Mouse (Mus musculus): ENCODE results near the gene Ank2. TPM values are rescaled to one million over a fixed set of nuclear protein-coding genes. Genes with fewer than 3 reads are reported as not detected.
A peak's percentile ranks its signal among the peaks of the same experiment; 100 is the strongest.

The Ank2 gene
- polyA plus RNA-seq, 1 experiment from 2014 or later, result 47.1 TPM

DNA sequence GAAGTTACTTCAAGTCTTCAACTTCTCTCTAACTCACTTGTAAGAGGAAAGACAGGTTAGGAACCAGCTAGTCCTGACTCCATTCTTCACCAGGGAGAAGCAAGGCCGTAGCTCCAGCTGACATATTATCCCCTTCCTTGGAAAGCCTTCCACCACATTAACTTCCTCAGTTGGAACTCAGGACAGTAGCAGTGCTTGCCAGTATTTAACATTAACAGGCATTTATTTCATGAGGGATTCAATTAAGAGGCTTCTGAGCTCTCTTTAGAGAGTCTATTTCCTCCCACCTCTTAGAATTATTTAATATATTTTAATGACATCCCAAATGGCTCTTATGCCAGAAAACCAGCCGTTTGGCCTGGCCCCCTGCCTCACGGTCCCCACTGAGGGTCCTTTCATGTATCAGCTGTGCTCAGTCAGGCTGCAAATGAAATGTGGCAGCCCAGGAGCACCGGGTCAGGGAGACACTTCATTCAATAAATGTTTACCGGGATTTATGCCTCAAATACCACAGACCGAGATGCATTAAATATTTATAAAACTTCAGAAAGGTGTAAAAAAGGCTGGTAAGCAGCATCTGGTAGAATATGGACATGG, 195.1 kb downstream of the Ank2 start:
- Histone ChIP-seq H3K36me3 (no peaks in the 10 kb centered on the region), H3K9me3 (no peaks in the 10 kb centered on the region), H3K27ac (no peak overlapping the region), H3K4me2 (replicated peaks) (no peak overlapping the region), H3K27me3 (no peaks in the 10 kb centered on the region), H3K4me1 (no peaks in the 10 kb centered on the region), H3K4me3 (no peak overlapping the region), H3K9ac (no peak overlapping the region)
- 59% methylated on average over 6 of the region's 6 CpGs for WGBS
- no peak for ATAC-seq (ENCODE audit: insufficient number of reproducible peaks, insufficient read depth, low FRiP score, low TSS enrichment)

- no peak for ATAC-seq (ENCODE audit: insufficient number of reproducible peaks, insufficient read depth, low FRiP score, low TSS enrichment)
- H3K4me1 ChIP-seq, result no peaks in the 10 kb centered on the region
- no peaks in the 10 kb centered on the region for H3K36me3 ChIP-seq
- no peak overlapping the region for H3K4me2 ChIP-seq (replicated peaks)
- H3K9me3 ChIP-seq, result no peaks in the 10 kb centered on the region
- no peaks in the 10 kb centered on the region for H3K27me3 ChIP-seq
- no peak overlapping the region for H3K27ac ChIP-seq
- H3K9ac ChIP-seq, result no peak overlapping the region
- H3K4me3 ChIP-seq, result no peak overlapping the region
- 75% methylated on average over 4 of the region's 4 CpGs for WGBS
Observed at GRCm38 (mm10) chr3:127303041-127303440, 196.1 kb downstream of the Ank2 start.

- Histone ChIP-seq H3K27ac (no peak overlapping the region), H3K4me3 (no peak overlapping the region), H3K36me3 (no peaks in the 10 kb centered on the region), H3K9ac (no peak overlapping the region), H3K4me1 (peaks cover 2% of the 10 kb centered on the region; the same call in 1 of the 2 replicates), H3K4me2 (replicated peaks) (no peak overlapping the region), H3K9me3 (no peaks in the 10 kb centered on the region), H3K27me3 (no peaks in the 10 kb centered on the region)
- no peak for ATAC-seq (ENCODE audit: insufficient number of reproducible peaks, insufficient read depth, low FRiP score, low TSS enrichment)
Observed at GRCm38 (mm10) chr3:127300790-127301189, 198.4 kb downstream of the Ank2 start.

DNA sequence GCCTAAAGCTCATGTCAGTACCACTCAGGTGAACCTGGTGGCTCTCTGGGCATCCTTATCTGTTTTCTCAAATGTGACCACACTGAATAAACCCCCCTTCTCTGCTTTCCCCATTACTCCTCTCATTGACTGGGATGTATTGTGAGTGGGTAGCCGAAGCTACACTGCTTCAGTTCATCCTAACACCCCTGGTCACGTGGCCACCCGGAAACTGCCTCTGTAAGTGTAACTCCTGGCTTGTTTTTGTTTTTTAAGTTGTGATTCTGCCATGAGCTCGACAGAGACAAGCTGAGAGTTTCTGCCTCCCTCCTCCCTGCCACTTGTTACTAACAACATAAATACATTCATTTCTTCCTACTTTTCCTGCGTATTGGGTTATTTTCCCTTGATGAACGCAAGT, 203.2 kb downstream of the Ank2 start:
- Histone ChIP-seq H3K9ac (no peak overlapping the region), H3K4me1 (peaks cover 2% of the 10 kb centered on the region; the same call in 1 of the 2 replicates), H3K36me3 (no peaks in the 10 kb centered on the region), H3K27ac (no peak overlapping the region), H3K4me3 (no peak overlapping the region), H3K27me3 (no peaks in the 10 kb centered on the region), H3K4me2 (replicated peaks) (no peak overlapping the region), H3K9me3 (no peaks in the 10 kb centered on the region)
- WGBS, result 66% methylated on average over 6 of the region's 6 CpGs
- no peak for ATAC-seq (ENCODE audit: insufficient number of reproducible peaks, insufficient read depth, low FRiP score, low TSS enrichment)

GRCm38 (mm10) chr3:127294610-127295349, 204.4 kb downstream of the Ank2 start:
- Histone ChIP-seq H3K27ac (no peak overlapping the region), H3K9me3 (no peaks in the 10 kb centered on the region), H3K9ac (no peak overlapping the region), H3K36me3 (no peaks in the 10 kb centered on the region), H3K4me1 (peaks cover 2% of the 10 kb centered on the region; the same call in 1 of the 2 replicates), H3K4me3 (no peak overlapping the region), H3K27me3 (no peaks in the 10 kb centered on the region), H3K4me2 (replicated peaks) (no peak overlapping the region)
- WGBS, result 84% methylated on average over 9 of the region's 9 CpGs
- no peak for ATAC-seq (ENCODE audit: insufficient number of reproducible peaks, insufficient read depth, low FRiP score, low TSS enrichment)

- Histone ChIP-seq H3K9me3 (no peaks in the 10 kb centered on the region), H3K27me3 (no peaks in the 10 kb centered on the region), H3K9ac (no peak overlapping the region), H3K36me3 (no peaks in the 10 kb centered on the region), H3K4me3 (no peak overlapping the region), H3K4me2 (replicated peaks) (no peak overlapping the region), H3K4me1 (peaks cover 2% of the 10 kb centered on the region; the same call in 1 of the 2 replicates), H3K27ac (no peak overlapping the region)
- 72% methylated on average over 14 of the region's 14 CpGs for WGBS
- ATAC-seq (ENCODE audit: insufficient number of reproducible peaks, insufficient read depth, low FRiP score, low TSS enrichment), result peak; percentile 84
Observed at GRCm38 (mm10) chr3:127294079-127294478, 205.1 kb downstream of the Ank2 start.

DNA sequence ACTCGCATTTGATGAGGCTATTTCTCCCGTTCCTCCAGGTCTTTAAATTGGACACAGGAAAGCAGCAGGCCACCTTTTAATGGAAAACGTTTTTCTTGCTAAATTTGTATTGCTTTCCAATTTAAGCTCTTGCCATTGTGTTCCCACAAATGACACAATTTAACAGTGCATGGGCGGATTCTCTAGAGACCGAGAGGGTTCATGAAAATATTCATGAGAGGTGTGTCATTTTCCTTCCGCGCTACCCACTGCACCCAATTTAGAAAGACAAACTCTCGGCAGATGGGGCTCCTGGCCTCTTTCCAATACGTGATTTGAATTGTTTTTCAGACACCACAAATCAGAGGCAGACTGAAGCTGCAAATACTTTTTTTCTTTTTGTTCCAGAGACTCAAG, 205.7 kb downstream of the Ank2 start:
- no peak for ATAC-seq (ENCODE audit: insufficient number of reproducible peaks, insufficient read depth, low FRiP score, low TSS enrichment)
- Histone ChIP-seq H3K9me3 (no peaks in the 10 kb centered on the region), H3K27me3 (no peaks in the 10 kb centered on the region), H3K4me3 (no peak overlapping the region), H3K4me1 (peaks cover 2% of the 10 kb centered on the region; the same call in 1 of the 2 replicates), H3K36me3 (no peaks in the 10 kb centered on the region), H3K27ac (no peak overlapping the region), H3K9ac (no peak overlapping the region), H3K4me2 (replicated peaks) (no peak overlapping the region)
- WGBS, result 75% methylated on average over 9 of the region's 9 CpGs

DNA sequence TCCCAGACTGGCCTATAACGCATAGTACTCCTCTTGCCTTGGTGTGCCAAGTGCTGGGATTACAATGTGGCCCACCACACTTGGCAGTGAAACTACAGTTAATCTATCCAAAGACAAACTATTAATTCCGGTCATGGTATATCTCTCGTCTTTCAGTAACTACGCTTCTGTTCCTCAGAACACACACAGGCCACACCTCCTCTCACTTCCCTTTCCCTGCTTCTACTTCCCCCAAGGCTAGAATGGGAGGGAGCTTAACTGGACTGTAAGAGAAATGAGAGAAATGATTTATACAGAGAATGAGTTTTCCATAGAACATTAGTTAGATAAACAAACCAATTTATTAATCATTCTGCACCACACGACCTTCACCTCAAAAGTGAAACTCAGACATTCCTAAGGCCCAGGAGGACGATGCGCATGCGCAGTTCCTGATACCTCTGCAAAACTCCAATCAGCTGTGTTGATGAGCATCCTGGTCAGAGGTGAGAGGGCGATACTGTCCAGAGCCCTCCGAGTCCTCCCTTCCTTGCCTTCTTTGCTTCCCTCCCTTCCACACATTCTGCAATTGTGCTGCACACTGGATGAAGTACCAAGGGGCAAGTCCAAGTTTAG, 206.2 kb downstream of the Ank2 start:
- ATAC-seq (ENCODE audit: insufficient number of reproducible peaks, insufficient read depth, low FRiP score, low TSS enrichment), result no peak
- Histone ChIP-seq H3K4me2 (replicated peaks) (no peak overlapping the region), H3K9ac (no peak overlapping the region), H3K9me3 (no peaks in the 10 kb centered on the region), H3K4me3 (no peak overlapping the region), H3K4me1 (peaks cover 2% of the 10 kb centered on the region; the same call in 1 of the 2 replicates), H3K36me3 (no peaks in the 10 kb centered on the region), H3K27me3 (no peaks in the 10 kb centered on the region), H3K27ac (no peak overlapping the region)
- 89% methylated on average over 10 of the region's 10 CpGs for WGBS

DNA sequence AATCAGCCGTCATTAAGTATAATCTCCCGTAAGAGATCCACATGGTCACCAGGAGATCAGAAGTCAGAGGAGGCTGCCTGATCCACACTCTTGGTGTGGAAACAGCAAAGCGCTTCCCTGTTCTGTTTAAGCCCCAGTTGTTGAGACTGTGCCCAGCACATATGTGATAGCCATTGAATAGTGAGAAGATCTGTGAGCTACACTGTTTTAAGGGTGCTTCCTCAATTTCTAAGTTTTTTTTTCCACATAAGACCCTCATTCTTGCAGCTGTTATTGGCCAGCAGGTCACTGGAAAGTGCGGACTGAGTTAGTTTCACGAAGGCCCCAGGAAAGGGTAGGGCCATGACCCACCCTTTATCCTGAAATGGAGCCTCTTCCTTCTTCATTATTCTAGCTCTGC, 216.9 kb downstream of the Ank2 start:
- Histone ChIP-seq H3K36me3 (no peaks in the 10 kb centered on the region), H3K9ac (no peak overlapping the region), H3K27me3 (no peaks in the 10 kb centered on the region), H3K27ac (no peak overlapping the region), H3K9me3 (no peaks in the 10 kb centered on the region), H3K4me3 (no peak overlapping the region), H3K4me1 (no peaks in the 10 kb centered on the region), H3K4me2 (replicated peaks) (no peak overlapping the region)
- no peak for ATAC-seq (ENCODE audit: insufficient number of reproducible peaks, insufficient read depth, low FRiP score, low TSS enrichment)
- 90% methylated on average over 5 of the region's 5 CpGs for WGBS

- Histone ChIP-seq H3K36me3 (no peaks in the 10 kb centered on the region), H3K4me1 (no peaks in the 10 kb centered on the region), H3K4me2 (replicated peaks) (no peak overlapping the region), H3K27me3 (no peaks in the 10 kb centered on the region), H3K4me3 (no peak overlapping the region), H3K9ac (no peak overlapping the region), H3K9me3 (no peaks in the 10 kb centered on the region), H3K27ac (no peak overlapping the region)
- no peak for ATAC-seq (ENCODE audit: insufficient number of reproducible peaks, insufficient read depth, low FRiP score, low TSS enrichment)
- 92% methylated on average over 3 of the region's 3 CpGs for WGBS
Observed at GRCm38 (mm10) chr3:127281390-127281789, 217.8 kb downstream of the Ank2 start.

DNA sequence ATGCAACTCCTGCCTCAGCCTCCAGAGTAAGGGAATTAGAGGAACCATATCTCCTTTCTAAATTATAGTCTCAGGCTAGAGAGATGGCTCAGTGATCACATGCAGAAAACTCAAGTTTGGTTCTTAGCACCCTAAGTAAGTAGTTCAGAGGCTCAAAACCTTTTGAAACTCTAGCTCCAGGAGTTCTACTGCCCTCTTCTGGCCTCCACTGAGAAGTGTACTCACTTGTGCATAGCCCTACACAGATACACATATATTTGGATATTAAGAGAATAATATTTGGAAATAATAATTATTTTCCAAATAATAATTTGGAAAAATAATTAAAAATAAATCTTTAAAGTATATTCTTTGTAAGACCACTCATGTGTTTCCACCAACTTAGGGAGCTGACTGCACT, 218.8 kb downstream of the Ank2 start:
- H3K4me3 ChIP-seq, result no peak overlapping the region
- no peak overlapping the region for H3K9ac ChIP-seq
- no peak for ATAC-seq (ENCODE audit: insufficient number of reproducible peaks, insufficient read depth, low FRiP score, low TSS enrichment)
- H3K4me2 ChIP-seq (replicated peaks), result no peak overlapping the region
- no peaks in the 10 kb centered on the region for H3K36me3 ChIP-seq
- H3K27me3 ChIP-seq, result no peaks in the 10 kb centered on the region
- no peaks in the 10 kb centered on the region for H3K9me3 ChIP-seq
- no peaks in the 10 kb centered on the region for H3K4me1 ChIP-seq
- H3K27ac ChIP-seq, result no peak overlapping the region

DNA sequence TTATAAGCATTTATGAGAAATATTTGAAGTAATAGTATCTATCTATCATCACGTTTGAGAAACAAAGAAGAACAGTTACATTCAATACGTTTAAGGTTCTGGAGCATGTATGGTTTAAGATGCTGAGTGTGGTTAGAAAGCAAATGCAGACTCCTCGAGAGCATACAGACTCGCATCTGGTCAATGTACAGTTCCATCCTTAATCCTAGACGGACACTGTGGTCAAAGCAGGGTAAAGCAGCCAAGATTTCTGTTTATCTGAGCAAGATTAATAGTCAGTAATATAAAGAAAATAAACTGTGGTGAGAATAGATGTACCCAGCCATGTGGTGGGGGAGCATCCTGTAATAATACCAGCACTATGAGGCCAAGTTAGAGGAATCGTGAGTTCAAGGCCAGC, 223.2 kb downstream of the Ank2 start:
- no peak overlapping the region for H3K4me2 ChIP-seq (replicated peaks)
- no peaks in the 10 kb centered on the region for H3K9me3 ChIP-seq
- H3K4me3 ChIP-seq, result no peak overlapping the region
- ATAC-seq (ENCODE audit: insufficient number of reproducible peaks, insufficient read depth, low FRiP score, low TSS enrichment), result no peak
- H3K4me1 ChIP-seq, result no peaks in the 10 kb centered on the region
- H3K27ac ChIP-seq, result no peak overlapping the region
- H3K27me3 ChIP-seq, result no peaks in the 10 kb centered on the region
- H3K9ac ChIP-seq, result no peak overlapping the region
- WGBS, result 84% methylated on average over 6 of the region's 6 CpGs
- no peaks in the 10 kb centered on the region for H3K36me3 ChIP-seq
